Mouse (Mus musculus) ES-E14 (cell line): ENCODE measurements around the gene Igdcc3. TPM values are rescaled to one million over a fixed set of nuclear protein-coding genes. Genes with fewer than 3 reads are reported as not detected.

Source experiments
- DNase-seq: peaks from one replicate; pipeline ENCODE4 v3.0.0-alpha.2; 2013; ENCODE audit warnings: low read depth, low spot score
- H3K27ac ChIP-seq: 2 replicates; pipeline ENCODE4 v1.5.1; 2012; ENCODE audit warnings: low read depth, mild to moderate bottlenecking, low read length, moderate library complexity, mixed read lengths; ENCODE audit not compliant: poor library complexity, insufficient read depth, severe bottlenecking
- H3K36me3 ChIP-seq: 2 replicates; pipeline ENCODE4 v1.6.1; 2012; ENCODE audit warnings: mild to moderate bottlenecking, low read length, moderate library complexity, mixed read lengths; ENCODE audit not compliant: control insufficient read depth, poor library complexity, insufficient read depth, severe bottlenecking
- H3K4me1 ChIP-seq, 2 experiments: fragments of 150-350 bp in 1 of 2; sonication (generic) in 1 of 2; 2 replicates each; pipeline ENCODE4 v1.6.1; 2012; ENCODE audit warnings: low read length in 2 of 2, mild to moderate bottlenecking in 1 of 2, mixed read lengths in 1 of 2; ENCODE audit not compliant: control insufficient read depth in 2 of 2, insufficient read depth in 2 of 2, poor library complexity in 1 of 2
- H3K4me3 ChIP-seq, 2 experiments: fragments of 150-350 bp in 1 of 2; sonication (generic) in 1 of 2; 2 replicates each; pipeline ENCODE4 v1.5.1; 2012; ENCODE audit warnings: low read length in 2 of 2, low read depth in 1 of 2, mild to moderate bottlenecking in 1 of 2, mixed read lengths in 1 of 2; ENCODE audit not compliant: insufficient read depth in 1 of 2, poor library complexity in 1 of 2, severe bottlenecking in 1 of 2
- H3K9ac ChIP-seq: 2 replicates; pipeline ENCODE4 v1.6.1; 2012; ENCODE audit warnings: low read depth, mild to moderate bottlenecking, low read length, mixed read lengths; ENCODE audit not compliant: poor library complexity, insufficient read depth, severe bottlenecking
- H3K9me3 ChIP-seq: fragments of 150-350 bp; sonication (generic); 2 replicates; pipeline ENCODE4 v1.6.1; 2012; ENCODE audit warnings: low read depth, mild to moderate bottlenecking, low read length; ENCODE audit not compliant: control insufficient read depth, insufficient read depth
- CHD2 ChIP-seq: IDR thresholded peaks from 2 replicates; pipeline ENCODE4 v1.6.1; 2014; ENCODE audit warnings: mild to moderate bottlenecking, low read depth, low read length, inconsistent platforms
- HCFC1 ChIP-seq: IDR thresholded peaks from 2 replicates; pipeline ENCODE4 v1.6.1; 2012; ENCODE audit warnings: low read length, inconsistent platforms, borderline replicate concordance; ENCODE audit not compliant: insufficient read depth
- MAFK ChIP-seq: IDR thresholded peaks from 2 replicates; pipeline ENCODE4 v1.6.1; 2014; ENCODE audit warnings: mild to moderate bottlenecking, low read depth, low read length, inconsistent platforms; ENCODE audit not compliant: insufficient read depth
- ZC3H11A ChIP-seq: IDR thresholded peaks from 2 replicates; pipeline ENCODE4 v1.6.1; 2012; ENCODE audit warnings: low read depth, mild to moderate bottlenecking, inconsistent platforms, low read length, borderline replicate concordance
- ZNF384 ChIP-seq: IDR thresholded peaks from 2 replicates; pipeline ENCODE4 v1.6.1; 2012; ENCODE audit warnings: low read depth, low read length, inconsistent platforms
- in situ Hi-C, 2 experiments: fragments of 600-800 bp; cut with MboI; formaldehyde crosslinking; loops; one replicate each; pipeline ENCODE4 v1.15.1; 2025; ENCODE audit warnings: low sequenced_read_pairs in 2 of 2, inconsistent platforms in 1 of 2; ENCODE audit not compliant: unreplicated experiment in 2 of 2
- total RNA-seq: library from RNA; depleted of rRNA; stranded (reverse); fragments of 300-350 nt; gene quantifications from 2 replicates; pipeline ENCODE4 v1.2.3, GENCODE M21; 2012

Gene Igdcc3
- total RNA-seq, 1 experiment = 6.0 TPM

DNA sequence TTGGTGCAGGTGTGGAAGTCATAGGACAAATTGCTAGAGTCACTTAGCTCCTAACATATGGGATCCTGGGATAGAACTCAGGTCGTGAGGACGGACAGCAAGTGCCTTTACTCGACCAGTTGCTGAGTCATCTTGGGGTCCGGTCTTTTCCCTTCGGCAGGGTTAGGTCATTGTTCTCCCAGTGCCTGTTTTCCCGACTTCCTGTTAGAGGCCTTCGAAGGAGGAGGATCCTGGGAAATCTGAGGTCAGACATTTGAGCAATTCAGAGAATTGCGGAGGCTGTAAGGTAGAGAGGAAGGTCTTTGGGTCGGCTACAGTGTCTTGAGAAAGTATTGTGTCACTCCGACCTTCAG, 73.4 kb downstream of the Igdcc3 start:
- peak overlapping the region; percentile 78 for H3K9ac ChIP-seq
- 0 out of 2 replicates have a peak, but pooled peaks have one; percentile 29 for TF ChIP-seq HCFC1
- peak; percentile 96 for TF ChIP-seq MAFK
- no peak for TF ChIP-seq CHD2
- H3K27ac ChIP-seq = peak overlapping the region; percentile 91
- peaks cover 4 to 7% of the 10 kb centered on the region in 2 experiments; a peak in 3 of 4 replicates for H3K4me1 ChIP-seq
- peak; percentile 72 for DNase-seq
- H3K9me3 ChIP-seq = no peaks in the 10 kb centered on the region
- in situ Hi-C loops = no loop called here
- peak overlapping the region; percentile 80 for H3K4me3 ChIP-seq
- H3K36me3 ChIP-seq = no peaks in the 10 kb centered on the region

GRCm38 (mm10) chr9:65214778-65215493, 73.9 kb downstream of the Igdcc3 start:
- Histone ChIP-seq H3K36me3 (no peaks in the 10 kb centered on the region), H3K4me3 (peak overlapping the region; percentile 80), H3K27ac (peak overlapping the region; percentile 91), H3K9ac (peak overlapping the region; percentile 78), H3K9me3 (no peaks in the 10 kb centered on the region), H3K4me1 (peaks cover 3 to 7% of the 10 kb centered on the region in 2 experiments; a peak in 3 of 4 replicates)
- TF ChIP-seq ZNF384 (no peak), MAFK (no peak), CHD2 (no peak; the same call in 1 of the 2 replicates), HCFC1 (no peak), ZC3H11A (no peak)
- in situ Hi-C loops = no loop called here
- peak; percentile 80 for DNase-seq

DNA sequence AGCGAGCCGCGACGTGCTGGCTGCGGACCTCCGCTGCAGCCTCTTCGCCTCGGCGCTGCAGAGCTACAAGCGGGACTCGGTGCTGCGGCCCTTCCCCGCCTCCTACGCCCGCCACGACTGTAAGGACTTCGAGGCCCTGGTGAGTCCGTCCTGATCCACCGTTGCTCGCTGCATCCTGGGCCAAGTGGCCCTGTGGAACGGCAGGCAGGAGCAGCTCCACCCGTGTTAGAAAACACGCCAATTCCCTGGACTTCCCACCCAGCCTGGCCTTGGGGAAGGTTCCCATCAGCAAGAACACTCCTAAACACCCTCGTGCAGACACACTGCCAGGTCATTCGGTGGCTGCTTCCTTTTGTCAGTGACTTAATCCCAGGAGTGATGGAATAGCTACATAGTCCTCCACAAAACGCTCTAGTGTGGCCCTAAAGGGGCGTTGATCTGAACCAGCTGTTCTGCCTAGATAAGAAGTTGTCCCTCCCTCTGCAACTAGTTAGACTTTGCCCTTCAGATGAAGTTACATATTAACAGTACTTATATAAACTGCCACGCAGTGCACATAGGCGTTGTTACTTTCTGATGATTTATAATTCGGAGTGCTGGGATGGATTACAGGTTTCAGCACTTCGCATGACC, 74.6 kb downstream of the Igdcc3 start:
- Histone ChIP-seq H3K27ac (no peak overlapping the region), H3K4me3 (peak overlapping the region; percentile 80), H3K36me3 (no peaks in the 10 kb centered on the region), H3K9me3 (no peaks in the 10 kb centered on the region), H3K4me1 (peaks cover 2 to 4% of the 10 kb centered on the region in 2 experiments; a peak in 3 of 4 replicates), H3K9ac (peak overlapping the region; percentile 78)
- DNase-seq = no peak
- in situ Hi-C loops = no loop called here
- TF ChIP-seq ZNF384 (no peak), HCFC1 (no peak), CHD2 (no peak), ZC3H11A (no peak), MAFK (no peak)

DNA sequence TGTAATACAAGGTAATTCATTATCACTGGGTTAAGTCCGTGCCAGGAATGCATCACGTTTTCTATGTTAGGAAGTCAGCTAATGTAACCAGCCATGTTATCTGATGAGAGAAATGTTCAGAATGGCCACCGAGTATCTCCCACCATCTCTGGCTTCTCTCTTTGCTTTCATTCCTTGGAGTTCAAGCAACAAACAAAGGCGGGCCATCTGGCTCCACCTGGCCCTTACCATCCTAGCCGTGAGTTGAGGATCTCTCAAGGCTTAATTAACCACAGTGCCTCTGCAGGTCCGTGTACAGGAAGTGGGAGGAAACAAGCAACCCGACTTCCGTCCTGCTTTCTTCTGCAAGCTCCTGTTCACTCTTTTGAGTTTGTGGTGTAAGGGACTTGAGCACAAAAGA, 76.0 kb downstream of the Igdcc3 start:
- Histone ChIP-seq H3K4me3 (peak overlapping the region in 1 of 2 experiments; percentile 20; a peak in 1 of 4 replicates), H3K27ac (no peak overlapping the region), H3K36me3 (no peaks in the 10 kb centered on the region), H3K4me1 (peaks cover 3 to 4% of the 10 kb centered on the region in 2 experiments; a peak in 3 of 4 replicates), H3K9ac (peak overlapping the region; percentile 26; the same call in 1 of the 2 replicates), H3K9me3 (no peaks in the 10 kb centered on the region)
- DNase-seq = no peak
- TF ChIP-seq HCFC1 (no peak), ZC3H11A (no peak)
- in situ Hi-C loops = no loop called here
